17 mouse cellular contexts compared by ENCODE assay signal in genomic region chr15:94651350-94651749, GRCm38 (mm10). TPM values are rescaled to one million over a fixed set of nuclear protein-coding genes. Genes with fewer than 3 reads are reported as not detected.
"Had no signal": no experiment of that assay in that cellular context is flagged by ENCODE, and none has a peak within 500 bp of the region (broad histone marks: within the 10 kb centered on the region; RNA-seq: fewer than 3 reads in every experiment).

No protein-coding gene starts in this region.

- H3K27me3 ChIP-seq: limb, embryonic 12.5 days; limb, embryonic 15.5 days; midbrain, embryonic 13.5 days had no signal

- H3K9me3 ChIP-seq: limb, embryonic 12.5 days; limb, embryonic 15.5 days; midbrain, embryonic 13.5 days had no signal

- H3K4me3 ChIP-seq: limb, embryonic 12.5 days; limb, embryonic 15.5 days; midbrain, embryonic 13.5 days had no signal

- H3K4me2 ChIP-seq: limb, embryonic 12.5 days; limb, embryonic 15.5 days; liver, embryonic 11.5 days; lung, embryonic 14.5 days; midbrain, embryonic 13.5 days had no signal

- H3K9ac ChIP-seq: limb, embryonic 12.5 days; limb, embryonic 15.5 days; liver, embryonic 14.5 days; liver, postnatal 0 days; lung, embryonic 14.5 days; midbrain, embryonic 13.5 days had no signal

- ATAC-seq: liver, postnatal 0 days; lung, postnatal 0 days; midbrain, embryonic 13.5 days had no signal

- DNase-seq: kidney, postnatal 25 days; left cerebral cortex, postnatal 4 days; liver, postnatal 0 days; lung, embryonic 14.5 days; thymus, adult 18-20 months; thymus, postnatal 14 days; thymus, postnatal 4 days had no signal

- H3K27ac ChIP-seq: kidney, postnatal 0 days; limb, embryonic 12.5 days; limb, embryonic 15.5 days; liver, embryonic 14.5 days; macrophage; midbrain, embryonic 13.5 days had no signal

- H3K36me3 ChIP-seq: limb, embryonic 12.5 days; limb, embryonic 15.5 days; midbrain, embryonic 13.5 days had no signal

RNA-seq across cellular contexts. Expression of gene Tmem117, which starts 22.3 kb away (rescaled TPM):
- total RNA-seq: megakaryocyte, adult 5-6 weeks had no signal
- polyA plus RNA-seq: liver, embryonic 14.5 days; liver, postnatal 0 days; spleen, adult 2 months had no signal
